Mouse (Mus musculus) kidney, adult 9 months (tissue): ENCODE results near the gene Abr.
A peak's percentile ranks its signal among the peaks of the same experiment; 100 is the strongest.

Experiments used
- DNase-seq: peaks from one replicate; pipeline ENCODE4 v3.0.0; 2022

Abr gene

DNA sequence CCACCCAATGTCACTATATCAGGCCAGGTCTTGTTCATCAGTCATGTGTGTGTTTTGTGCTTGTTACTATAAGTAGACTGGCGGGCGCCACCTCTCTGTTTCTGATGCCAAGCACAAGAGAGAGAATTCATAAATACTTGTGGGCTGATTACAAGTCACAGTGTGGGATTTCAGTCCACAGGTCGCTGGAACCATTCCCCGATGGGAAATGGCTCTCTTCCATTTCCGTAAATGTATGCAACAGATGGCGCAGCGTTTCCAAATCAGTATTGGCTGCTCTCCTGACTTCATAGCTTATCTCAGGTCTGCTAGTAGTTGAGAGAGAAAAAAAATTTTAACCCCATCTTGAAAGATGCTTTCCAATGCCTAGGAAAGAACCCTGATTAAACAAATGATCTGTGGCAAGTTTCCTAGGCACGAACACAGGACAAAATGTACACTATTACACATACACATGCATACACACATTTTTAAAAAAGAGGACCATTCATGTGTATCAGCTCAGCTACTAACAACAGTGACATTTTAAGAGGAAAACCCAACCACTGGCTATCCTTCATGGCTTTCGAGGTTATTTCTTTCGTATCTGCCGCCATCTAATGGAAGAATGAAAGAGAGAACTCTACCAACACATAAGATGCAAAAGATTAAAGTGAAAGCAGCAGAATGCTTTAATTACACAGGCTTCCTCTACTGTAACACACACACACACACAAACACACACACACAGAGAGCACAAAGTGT, 222.4 kb downstream of the Abr start:
- DNase-seq, result peak; percentile 77

GRCm38 (mm10) chr11:76398798-76399586, 223.1 kb downstream of the Abr start, which contains the start of gene Nxn:
TSS of gene Nxn (minus strand) at chr11:76399140.
- peak; percentile 93 for DNase-seq

- DNase-seq, result no peak
These were observed 223.8 kb downstream of the Abr start for GRCm38 (mm10) chr11:76398312-76398797.

DNA sequence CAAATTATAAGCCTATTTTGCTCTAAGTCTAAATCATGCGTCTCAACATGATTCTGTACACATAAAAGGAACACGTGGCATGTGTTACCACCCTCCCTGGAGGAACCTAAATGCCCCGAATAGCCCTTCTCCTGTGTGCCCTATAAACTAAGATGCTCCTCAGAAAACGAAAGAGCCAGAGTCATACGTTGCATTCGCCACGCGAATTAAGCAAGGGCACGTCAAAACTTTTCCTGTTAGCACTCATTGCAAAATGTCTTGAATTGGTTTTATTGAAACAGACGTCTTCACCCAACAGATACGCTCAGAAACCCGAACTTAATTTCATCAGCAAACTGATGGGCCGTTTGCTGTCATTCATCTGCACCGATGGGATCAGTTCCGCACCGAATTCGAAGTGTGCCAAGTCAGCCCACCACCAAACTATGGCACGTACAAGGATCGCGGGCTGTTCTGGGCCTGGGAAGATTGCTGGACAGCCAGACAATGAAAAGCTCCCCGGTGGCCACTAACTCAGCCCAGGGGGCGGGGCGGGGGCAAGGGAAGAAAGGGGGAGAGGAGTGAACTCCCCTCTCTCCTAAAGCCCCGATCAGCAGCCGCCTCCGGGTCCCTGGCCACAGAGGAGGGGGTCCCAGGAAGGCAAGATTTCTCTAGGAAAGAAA, 224.3 kb downstream of the Abr start:
- DNase-seq, result peak; percentile 24

GRCm38 (mm10) chr11:76392996-76393395, 229.1 kb downstream of the Abr start:
- no peak for DNase-seq

DNA sequence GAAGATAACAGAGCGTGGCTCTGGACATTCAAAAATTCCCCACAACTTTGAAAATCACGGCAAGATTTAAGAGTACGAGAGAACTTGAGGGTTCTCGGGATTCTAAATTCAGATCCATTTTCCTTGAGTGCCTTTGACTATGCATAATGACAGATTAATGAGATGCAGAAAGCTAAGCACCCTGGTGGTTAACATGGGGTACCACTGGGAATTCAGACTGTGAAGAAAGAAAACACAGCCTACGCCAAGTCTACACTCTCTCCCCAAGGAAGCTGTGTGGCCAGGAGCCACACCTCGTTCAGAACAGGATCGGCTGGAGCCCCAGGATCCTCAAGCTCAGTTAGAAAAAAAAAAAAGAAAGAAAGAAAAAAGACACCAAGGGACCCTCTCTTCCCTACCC, 229.6 kb downstream of the Abr start:
- no peak for DNase-seq

DNA sequence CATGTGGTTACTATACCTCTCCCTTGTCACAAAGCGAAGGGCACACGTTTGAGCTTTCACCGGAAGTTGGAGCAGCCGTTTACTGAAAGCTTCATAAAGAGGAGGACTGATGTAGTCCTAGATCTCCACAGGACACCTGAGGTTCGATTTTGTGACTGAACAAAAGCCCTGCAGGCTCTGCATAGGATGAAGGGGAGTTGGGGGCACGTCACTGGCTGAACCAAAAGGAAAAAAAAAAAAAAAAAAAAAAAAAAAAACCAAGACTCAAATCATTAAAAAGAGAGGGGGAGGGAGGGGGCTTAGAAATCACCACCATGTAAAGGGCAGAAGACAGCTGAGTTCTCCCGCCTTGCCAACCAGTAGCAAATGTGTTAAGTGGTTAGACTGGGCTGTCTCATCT, 233.4 kb downstream of the Abr start:
- DNase-seq, result no peak

- DNase-seq, result no peak
These were observed 235.0 kb downstream of the Abr start for GRCm38 (mm10) chr11:76387097-76387496.

GRCm38 (mm10) chr11:76385746-76386145, 236.4 kb downstream of the Abr start:
- DNase-seq, result no peak

- no peak for DNase-seq
These were observed 237.1 kb downstream of the Abr start for GRCm38 (mm10) chr11:76385017-76385416.

DNA sequence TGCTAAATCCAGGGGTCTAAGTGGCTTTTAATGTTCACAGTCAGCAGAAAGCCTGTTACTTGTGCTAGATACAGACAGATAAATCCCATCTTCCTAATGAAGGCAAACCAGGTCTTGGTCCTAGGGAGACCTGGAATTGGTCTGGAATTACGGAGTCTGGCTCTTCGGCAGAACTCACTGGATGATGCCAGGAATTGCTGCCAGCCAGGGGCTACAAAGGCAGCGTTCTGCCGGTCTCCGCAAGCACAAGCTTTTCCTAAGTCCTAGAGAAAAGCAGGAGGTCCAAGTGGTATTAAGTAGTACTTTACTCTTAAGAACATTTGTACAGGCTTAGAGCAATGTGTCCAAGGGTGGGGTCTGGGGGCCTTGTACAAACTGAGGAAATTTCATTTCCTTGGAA, 237.8 kb downstream of the Abr start:
- DNase-seq, result no peak

GRCm38 (mm10) chr11:76382711-76383324, 239.3 kb downstream of the Abr start:
- no peak for DNase-seq

DNA sequence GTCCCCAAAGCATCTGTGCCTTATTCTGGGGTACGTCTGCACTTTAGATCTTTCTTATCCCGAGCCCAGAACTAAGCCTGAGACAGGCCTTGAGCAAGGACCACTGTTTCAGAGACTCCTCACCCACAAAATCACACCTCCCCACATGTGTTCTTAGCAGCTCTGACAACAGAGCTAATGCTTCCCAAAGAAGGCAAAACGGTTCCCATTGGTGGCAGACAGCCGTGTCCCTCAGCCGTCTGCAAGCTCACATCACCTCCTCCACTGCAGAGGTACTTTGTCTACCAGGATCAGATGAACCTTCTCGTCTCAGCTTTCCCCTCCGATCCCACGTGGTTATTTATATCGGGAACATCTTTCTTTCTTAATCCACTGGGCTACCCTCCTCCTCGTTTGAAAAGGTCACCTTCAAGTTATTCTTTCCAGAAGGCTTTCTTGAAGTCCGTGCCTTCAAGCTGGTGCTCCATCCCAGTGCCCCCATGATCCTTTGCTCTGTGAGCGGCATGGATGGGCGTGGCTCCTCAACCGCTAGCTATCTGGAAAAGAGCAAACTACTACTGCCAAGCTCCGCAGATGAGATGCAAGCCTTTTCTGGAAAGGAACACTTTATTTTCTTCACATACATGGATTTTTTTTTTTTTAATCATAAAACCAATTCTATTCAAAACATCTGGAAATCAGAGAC, 240.8 kb downstream of the Abr start:
- no peak for DNase-seq

DNA sequence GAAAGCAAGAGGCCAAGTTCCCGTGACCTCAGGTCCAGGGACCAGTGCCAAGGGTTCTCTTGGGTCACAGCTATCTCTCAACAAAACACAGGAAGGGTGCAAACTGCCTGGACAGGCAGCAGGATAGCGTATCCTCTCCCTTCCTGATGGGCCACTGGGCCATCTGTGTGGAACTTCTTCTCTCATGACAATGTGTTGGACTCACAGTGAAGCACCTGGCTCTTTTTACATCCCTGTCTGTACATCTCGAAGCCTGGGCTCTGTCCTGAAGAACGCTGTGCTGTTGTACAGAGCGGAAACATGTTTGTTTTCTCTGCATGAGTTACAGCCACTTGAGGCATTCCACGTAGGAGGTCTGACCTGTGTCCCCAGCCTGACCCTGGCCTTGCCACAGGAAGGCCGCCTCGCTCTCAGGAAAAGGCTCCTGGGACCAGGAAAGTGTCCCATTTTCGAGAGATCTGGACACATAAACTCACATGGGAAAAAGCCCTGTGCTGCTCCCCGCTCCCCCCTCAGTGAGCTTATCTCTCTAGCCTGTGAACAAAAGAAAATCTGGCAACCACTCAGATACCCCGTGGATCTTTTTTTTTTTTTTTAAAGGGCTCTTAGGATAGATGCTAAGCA, 242.1 kb downstream of the Abr start:
- DNase-seq, result peak; percentile 82

DNA sequence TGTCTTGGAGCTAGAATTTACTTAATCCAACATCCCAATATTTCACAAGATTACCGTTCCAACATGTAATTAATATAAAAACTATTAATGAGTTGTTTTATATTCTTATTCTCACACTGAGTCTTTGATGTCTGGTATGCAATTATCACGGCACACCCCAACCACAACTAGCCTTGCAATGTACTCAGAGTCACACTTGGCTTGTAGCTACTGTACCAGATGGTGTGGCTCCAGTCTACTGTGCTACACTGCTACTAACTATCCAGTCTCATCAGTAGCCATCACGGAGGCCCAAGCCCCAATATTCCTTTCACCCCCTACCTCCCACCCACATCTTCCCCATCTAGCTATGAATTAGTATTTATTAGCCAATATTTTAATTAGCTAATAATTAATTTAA, 245.7 kb downstream of the Abr start:
- no peak for DNase-seq

DNA sequence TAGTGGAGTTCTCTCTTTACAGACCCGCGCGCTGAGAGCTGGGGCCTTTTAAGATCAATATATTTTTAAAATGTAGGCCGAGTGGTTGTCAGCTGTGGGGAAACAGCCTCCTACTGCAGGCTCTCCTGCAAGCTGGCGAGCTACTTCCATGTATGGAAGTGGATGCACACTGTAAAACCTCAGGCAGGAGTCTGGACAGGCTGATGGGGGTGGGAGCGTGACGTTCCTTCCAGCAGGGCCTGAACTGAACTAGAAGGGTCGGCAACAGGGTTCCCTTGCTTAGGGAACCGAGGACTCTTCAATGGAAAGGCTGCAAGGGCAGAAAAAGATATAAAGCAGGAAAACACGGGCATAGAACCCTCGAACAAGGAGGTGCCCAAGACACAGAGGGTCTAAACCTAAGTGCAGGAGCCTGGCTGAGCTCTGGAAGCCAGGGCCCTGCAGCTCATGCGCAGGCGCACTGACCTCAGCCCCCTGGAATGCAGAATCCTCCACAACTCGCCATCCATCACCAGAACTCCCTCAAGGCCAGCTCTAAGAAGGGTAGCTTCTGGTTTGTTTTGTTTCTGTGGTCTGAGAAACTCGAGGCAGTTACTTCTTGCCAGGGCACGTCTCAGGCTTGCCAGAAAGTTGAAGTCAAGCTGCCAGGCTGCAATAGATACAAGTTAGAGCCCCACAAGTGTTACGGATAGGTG, 247.5 kb downstream of the Abr start:
- peak; percentile 69 for DNase-seq

- DNase-seq, result no peak
These were observed 249.6 kb downstream of the Abr start for GRCm38 (mm10) chr11:76372534-76372933.

DNA sequence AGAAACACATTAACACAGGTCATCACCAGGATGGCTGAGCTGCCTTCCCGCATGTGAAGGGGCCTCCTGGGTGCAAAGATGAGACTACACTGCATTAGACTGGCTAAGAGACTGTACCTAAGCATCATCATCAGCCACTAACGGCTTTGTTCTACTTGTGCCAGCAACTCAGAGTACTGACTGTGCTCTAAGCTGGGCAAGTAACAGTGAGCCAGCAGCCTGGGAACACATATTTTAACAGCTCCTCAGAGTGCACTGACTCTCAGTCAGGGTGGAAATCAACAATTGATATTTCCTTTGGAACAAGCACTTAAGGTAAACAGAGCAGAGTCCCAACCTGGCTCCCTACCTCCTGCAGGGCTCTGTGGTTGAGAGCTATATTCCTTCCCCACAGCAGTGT, 250.0 kb downstream of the Abr start:
- no peak for DNase-seq

GRCm38 (mm10) chr11:76370491-76370890, 251.6 kb downstream of the Abr start:
- DNase-seq, result no peak
